Mouse (Mus musculus): Measurements from ENCODE around the gene Cdkn1c.

- TF ChIP-seq CTCF (conservative IDR thresholded peaks at IDR 0.05; ENCODE audit: low read length), result no peak
- TF ChIP-seq NANOG (IDR thresholded peaks at IDR 0.05; ENCODE audit: borderline replicate concordance, low read length), result no peak
Observed at GRCm38 (mm10) chr7:143464811-143465560, 4.1 kb upstream of the Cdkn1c start.

Measured in E14TG2a.4 (cell line).